Mouse (Mus musculus): ENCODE results near the gene Sae1.

The Sae1 gene

GRCm38 (mm10) chr7:16364319-16364718 lies 23.3 kb downstream of the Sae1 start:
- peak; percentile 78 for DNase-seq (ENCODE audit: low read depth, low spot score)

DNA sequence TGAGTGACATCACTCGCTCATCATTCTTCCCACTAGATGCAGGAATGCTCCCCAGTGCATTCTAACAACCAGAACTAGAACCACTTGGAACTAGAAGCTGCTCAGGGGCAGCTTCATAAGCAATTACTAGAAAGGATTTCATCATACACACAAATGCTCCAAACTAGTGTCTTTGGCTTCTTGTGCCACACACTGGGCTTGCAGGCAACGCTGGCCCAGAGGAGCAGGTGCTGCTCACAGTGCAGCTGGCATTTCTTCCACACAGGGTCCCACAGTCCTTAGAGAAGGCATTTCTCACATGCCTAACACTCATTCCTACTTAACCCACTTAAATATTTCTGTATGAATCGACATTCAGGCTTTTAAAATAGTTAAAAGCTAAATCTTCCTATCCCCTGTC lies 30.0 kb downstream of the Sae1 start:
- DNase-seq (ENCODE audit: low read depth, low spot score) = no peak

GRCm38 (mm10) chr7:16355854-16356594 lies 31.6 kb downstream of the Sae1 start:
- peak; percentile 56 for DNase-seq (ENCODE audit: low read depth, low spot score)

- no peak for DNase-seq (ENCODE audit: low read depth, low spot score)
Measured at GRCm38 (mm10) chr7:16349999-16350398, 37.6 kb downstream of the Sae1 start.

DNA sequence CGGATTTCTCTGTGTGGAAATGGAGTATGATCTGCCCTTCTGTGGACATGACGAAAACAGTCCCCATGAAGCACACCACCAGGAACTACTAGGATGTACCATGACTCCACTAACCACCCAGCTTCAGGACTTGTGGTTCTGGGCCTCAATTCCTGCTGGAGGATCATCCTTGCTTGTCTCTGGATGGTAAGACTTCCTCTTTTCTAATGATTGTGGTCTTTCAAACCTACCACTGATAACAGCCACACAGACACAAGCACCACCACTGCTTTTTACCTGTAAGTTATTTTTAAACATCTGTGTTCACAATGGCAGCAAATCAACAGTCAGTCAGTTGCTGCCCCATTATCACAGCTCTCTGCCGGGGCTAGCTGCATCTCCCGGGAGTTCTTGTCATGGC lies 42.3 kb downstream of the Sae1 start:
- DNase-seq (ENCODE audit: low read depth, low spot score) = no peak

DNA sequence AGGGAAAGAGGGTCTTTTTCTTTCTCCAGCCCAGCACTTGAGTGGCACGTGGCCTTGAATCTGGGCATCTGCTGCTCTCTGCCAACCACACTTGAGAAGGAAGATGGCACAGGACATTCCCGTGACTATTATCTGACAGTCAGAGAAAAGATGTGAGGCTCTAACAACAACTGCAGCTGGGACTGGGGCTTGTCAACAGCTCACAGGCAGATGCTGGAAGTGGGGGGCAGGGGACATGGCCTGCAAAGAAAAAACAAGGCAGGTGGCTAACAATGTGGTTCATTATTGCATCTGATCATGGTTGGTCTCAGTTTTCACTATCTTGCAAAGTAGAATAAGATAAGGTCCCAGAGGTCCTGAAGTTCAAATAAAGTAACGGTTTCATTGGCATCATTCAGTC lies 43.0 kb downstream of the Sae1 start:
- no peak for DNase-seq (ENCODE audit: low read depth, low spot score)

DNA sequence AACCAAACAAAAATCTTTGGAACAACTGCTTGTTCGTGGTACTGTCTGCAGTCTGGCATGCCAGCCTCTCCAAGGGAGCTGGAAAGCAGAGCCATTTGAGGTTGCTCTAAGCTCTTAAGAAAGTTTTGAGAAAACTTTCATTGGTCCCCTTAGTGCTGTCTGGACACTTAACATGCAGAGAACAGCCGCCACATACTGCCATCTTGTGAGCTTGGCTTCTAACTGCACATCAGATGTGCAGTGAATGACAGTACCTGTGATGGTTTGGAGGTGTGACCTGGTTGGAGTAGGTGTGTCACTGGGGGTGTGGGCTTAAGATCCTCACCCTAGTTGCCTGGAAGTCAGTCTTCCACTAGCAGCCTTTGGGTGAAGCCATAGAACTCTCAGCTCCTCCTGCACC lies 49.9 kb downstream of the Sae1 start:
- DNase-seq (ENCODE audit: low read depth, low spot score) = peak; percentile 78

- DNase-seq (ENCODE audit: low read depth, low spot score) = no peak
Measured at GRCm38 (mm10) chr7:16329146-16329545, 58.5 kb downstream of the Sae1 start.

DNA sequence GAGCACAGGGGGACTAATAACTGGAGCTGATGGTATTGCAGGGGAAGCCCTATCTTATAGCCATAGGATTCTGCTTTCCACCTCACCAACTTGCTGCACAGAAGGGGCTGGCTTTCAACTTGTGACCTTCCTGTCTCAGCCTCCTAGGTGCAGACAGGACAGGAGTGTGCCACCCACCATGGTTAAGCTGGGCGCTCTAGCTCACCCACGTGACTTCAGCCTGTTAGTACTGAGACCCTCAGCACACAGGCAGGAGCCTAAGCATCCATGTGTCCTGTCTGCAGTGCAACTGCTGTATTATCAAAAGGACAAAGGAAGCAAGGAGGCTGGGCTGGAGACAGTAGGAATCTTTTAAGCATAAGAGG lies 61.0 kb downstream of the Sae1 start:
- peak; percentile 47 for DNase-seq (ENCODE audit: low read depth, low spot score)

- peak; percentile 87 for DNase-seq (ENCODE audit: low read depth, low spot score)
Measured at GRCm38 (mm10) chr7:16325920-16326606, 61.5 kb downstream of the Sae1 start.

DNA sequence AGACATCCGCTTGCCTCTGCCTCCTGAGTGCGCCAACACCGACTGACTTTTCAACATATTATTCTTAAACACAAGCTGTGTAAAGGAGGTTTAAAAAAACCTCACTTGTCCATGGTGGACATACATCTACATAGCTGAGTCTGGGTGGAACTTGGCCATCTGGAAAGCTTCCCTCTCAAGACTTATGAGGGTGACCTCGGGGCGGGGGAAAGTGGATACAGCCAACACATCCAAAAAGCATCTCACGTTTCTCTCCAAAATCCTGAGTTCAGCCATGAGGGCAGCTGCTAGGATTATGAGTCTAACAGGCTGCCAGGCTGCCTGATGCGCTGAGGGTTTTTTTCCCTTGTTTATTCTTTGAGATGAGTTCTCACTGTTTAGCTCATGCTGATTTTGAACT lies 62.9 kb downstream of the Sae1 start:
- DNase-seq (ENCODE audit: low read depth, low spot score) = no peak

GRCm38 (mm10) chr7:16320479-16320878 lies 67.1 kb downstream of the Sae1 start:
- no peak for DNase-seq (ENCODE audit: low read depth, low spot score)

GRCm38 (mm10) chr7:16319216-16319615 lies 68.4 kb downstream of the Sae1 start:
- DNase-seq (ENCODE audit: low read depth, low spot score) = no peak

DNA sequence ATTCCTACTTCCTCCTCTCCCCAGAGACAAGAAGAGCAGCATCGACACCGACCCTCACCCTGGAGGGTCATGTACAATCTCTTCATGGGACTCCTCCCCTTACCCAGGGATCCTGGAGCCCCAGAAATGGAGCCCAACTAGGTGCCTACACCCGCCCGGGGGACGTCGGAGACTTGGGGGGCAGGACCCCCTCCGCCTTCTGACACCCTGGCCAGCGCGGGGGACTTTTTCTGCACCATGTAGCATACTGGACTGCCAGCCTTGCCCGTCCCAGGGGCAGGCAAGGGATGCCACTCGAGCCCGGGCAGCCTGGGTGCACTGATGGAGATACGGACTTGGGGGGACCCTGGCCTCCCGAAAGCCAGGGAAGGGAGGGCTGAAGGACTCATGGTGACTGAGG lies 70.5 kb downstream of the Sae1 start:
- no peak for DNase-seq (ENCODE audit: low read depth, low spot score)

DNA sequence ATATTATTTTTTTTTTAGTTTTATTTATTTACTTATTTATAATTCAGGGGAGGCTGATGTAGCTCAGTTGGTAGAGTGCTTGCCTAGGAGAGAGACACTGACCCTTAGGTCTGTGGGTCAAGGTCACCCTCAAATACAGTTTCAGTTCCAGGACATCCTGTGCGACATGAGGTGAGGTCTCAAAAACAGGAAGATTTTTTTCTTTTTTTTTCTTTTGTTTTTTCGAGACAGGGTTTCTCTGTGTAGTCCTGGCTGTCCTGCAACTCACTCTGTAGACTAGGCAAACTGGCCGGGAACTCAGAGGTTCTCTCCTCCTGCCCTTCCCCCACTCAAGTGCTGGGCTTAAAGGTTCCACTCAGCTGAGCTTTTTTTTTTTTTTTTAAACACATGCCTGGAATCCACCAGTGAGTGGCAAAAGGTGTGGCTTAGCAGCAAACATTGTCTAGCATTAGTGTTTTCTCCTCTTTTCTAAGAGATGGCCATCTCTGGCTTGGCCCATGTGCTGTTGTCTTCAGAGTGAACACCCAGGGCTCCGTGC lies 72.3 kb downstream of the Sae1 start:
- DNase-seq (ENCODE audit: low read depth, low spot score) = peak; percentile 38

- DNase-seq (ENCODE audit: low read depth, low spot score) = peak; percentile 64
Measured at GRCm38 (mm10) chr7:16314221-16314775, 73.3 kb downstream of the Sae1 start.

- peak; percentile 79 for DNase-seq (ENCODE audit: low read depth, low spot score)
Measured at GRCm38 (mm10) chr7:16313481-16314220, 74.0 kb downstream of the Sae1 start.

DNA sequence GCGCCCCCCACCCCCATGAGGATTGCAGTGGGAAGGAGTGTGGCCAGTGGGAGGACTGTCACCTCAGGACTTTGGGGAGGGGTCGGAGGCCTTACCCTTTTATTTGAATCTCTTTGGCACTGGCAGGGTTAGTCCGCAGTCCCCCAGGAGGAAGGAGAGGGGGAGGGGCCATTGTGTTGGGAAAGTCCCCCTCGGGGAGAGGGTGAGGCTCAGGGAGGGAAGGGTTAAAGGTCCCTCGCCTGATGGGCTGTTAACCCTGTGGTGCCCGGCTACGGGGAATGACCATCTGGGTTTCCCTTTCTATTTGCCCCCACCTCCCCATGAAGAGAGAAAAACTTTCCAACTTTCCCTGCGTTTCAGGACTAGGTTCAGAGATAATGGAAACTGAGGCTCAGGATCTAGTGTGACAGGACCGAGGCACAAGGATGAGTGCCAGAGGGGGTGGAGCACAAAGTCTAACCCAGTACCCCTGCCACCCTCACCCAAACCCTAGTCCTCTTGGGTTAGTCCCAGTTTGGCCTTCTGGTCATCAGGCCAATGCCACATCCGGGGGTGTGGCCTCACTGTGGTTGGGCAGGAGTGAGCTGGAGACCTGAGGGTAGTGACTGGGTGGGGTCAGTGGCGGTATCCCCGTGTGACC lies 74.8 kb downstream of the Sae1 start:
- DNase-seq (ENCODE audit: low read depth, low spot score) = peak; percentile 48

GRCm38 (mm10) chr7:16312011-16312671 lies 75.5 kb downstream of the Sae1 start:
- DNase-seq (ENCODE audit: low read depth, low spot score) = no peak

DNA sequence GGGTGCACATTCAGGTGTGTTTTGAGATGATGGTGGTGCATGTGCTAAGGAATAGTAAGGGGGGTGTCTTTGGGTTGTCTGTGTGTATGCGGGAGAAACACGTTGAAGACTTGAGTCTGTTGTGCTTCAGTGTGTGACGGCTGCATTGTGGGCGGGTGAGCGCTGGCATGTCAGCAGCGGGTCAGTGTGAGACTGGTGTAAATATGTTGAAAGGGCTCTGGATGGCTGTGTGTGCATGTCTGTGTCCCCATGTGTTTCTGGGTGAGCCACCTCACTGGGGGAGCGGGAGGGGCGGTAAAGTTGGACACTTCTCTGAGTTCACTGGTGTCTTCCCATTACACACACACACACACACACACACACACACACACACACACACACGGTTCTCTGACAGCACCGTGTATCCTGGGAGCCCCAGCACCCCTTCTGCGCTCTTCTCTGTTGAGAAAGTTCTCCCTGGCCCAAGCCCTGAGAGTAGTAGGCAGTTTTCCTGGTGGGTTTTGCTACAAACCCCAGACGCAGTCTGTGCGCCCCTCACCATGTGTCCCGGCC lies 76.1 kb downstream of the Sae1 start:
- DNase-seq (ENCODE audit: low read depth, low spot score) = no peak

Data from R1 (cell line).